Mouse (Mus musculus): ENCODE measurements around the gene Ppp1r18. TPM values are rescaled to one million over a fixed set of nuclear protein-coding genes. Genes with fewer than 3 reads are reported as not detected.

Ppp1r18 gene
- 342 and 589 TPM in 2 replicates for polyA plus RNA-seq (2012; ENCODE audit: low replicate concordance)

DNA sequence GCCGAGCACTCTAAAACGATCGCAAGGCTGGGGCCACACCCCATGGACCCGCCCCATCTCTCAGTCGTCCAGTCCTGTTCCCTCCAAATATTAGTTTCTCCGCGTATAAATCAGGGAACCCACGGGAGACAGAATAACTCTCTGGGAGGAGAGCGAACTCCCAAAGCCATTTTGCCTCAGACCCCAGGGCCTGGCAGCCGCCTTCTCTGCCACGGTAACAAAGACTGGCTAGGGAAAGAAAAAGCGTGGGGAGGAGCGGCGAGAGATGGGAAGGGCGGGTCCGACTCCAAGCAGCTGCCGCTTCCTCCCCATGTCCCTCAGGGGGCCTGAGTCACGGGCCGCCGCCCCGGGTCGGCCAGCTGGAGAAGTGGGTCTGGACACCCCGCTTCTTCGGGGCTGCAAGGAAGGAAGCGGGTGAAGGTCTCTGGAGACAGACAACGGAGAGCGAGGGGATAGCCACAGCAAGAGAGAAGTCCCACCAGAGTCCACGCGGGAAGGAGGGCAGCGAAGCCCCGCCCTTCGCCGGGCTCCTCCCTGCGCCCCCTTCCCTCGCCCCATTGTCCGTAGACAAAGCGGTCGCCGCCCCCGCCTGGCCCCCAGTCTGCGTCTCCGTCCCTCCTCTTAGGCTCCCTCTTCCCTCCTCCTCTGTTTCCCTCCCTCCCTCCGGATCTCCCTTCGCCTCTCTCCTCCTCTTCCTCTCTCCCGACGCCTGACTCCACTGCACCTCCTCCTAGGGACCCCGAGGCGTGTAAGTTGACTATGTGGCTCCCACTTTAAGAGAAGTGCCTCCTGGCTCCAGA is at the start of gene Ppp1r18:
Gene Ppp1r18, plus strand, starts transcription at position 113 of the 800 bp plus-strand sequence.

DNA sequence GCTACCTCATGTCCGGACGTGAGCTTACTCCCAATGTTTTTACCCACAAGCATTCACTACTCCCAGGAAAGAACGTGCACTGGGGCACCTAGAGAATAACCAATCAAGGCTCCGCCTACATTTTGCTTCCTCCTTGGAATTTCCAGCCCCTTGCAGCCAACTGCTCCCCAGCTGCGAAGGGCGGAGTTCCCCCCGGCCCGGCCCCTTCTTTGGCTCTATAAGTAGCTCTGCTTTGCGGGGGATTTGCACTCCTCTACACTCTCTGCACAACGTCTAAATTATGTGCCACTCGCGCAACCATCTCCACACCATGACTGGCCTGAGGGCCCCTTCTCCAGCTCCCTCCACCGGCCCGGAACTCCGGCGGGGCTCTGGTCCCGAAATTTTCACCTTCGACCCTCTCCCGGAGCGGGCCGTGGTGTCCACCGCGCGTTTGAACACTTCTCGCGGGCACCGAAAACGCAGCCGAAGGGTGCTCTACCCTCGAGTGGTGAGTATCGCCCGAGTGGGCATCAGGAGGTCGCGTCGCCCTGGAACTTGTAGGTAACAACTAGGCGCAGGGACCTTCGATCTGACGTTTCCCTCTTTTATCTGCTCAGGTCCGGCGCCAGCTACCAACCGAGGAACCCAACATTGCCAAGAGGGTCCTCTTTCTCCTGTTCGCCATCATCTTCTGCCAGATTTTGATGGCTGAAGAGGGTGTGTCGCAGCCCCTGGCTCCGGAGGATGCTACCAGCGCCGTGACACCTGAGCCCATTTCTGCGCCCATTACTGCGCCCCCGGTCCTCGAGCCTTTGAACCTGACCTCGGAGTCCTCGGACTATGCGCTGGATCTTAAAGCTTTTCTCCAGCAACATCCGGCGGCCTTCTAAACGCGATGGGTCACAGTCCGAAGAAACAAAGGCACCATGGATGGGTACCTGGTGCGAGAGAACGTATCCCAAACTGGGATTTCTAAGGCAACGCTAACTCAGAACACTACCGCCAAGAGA is 43.7 kb upstream of the Ppp1r18 start, which contains the start of gene Ier3:
Gene Ier3, plus strand, starts transcription at position 246 of the 992 bp plus-strand sequence.

DNA sequence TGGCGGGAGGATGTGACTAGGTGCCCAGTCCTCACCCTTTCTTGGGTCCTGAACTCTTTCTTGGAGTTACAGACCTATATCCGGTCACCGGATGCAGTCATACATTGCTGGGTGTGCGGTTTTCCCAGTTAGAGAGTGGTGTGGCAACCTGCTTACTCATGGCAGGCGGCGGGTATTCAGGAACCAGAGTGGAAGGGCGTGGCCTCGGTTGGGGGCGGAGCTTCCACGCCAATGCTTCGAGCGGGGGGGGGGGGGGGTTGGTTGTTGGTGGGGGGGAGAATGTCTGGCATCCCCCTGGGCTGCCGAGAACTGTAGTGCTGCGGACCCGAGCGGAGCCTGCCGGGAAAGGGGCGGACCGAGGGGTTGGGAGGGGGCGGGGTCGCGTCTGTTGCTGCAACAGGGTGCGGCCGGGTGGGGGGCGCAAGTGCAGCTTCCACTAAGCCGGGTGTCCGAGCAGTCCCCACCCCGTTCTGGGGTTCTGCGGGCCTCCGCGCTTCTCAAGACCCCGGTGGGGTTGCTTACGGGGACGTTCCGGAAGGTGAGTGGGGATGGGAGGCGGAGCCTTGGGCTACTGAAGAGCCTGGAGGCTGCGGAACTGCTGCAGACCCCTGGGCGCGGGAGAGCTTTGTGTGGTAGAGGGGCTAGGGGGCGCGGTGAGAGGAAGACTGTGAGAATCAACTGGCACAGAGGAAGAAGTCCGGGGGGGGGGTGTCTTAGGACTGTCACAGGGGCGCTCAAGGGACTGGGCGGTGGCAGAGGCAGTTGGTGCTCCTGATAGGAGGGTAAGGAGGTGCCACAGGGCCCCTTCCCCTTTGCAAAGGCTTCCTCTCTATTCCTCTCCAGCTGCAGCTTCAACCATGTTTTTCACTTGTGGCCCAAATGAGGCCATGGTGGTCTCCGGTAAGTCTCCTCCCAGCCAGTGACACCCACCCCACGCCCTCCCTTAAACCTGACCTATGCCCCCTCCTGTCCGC is 42.1 kb upstream of the Ppp1r18 start, which contains the start of gene Flot1:
Gene Flot1, plus strand, starts transcription at position 267 of the 974 bp plus-strand sequence.

DNA sequence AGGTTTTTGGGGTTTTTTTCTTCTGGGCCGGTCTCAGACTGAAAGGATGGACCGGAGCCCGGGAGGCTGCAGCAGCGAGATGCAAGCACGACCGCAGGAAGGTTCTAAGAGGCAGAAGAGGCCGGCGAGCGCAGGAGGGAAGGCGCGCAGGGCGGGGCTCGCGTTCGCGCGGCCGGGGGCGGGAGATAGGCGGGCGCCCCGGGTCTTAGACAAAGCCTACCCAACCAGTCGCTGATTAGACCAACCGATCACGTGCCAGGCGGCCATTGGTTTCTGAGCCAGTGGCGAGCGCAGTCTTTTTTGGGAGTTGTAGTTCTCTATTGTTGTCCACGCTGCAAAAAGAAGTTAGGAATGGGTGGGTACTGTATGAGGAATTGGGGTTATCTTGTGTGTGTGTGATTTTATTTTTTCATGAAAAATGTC is 27.3 kb upstream of the Ppp1r18 start, which contains the start of gene Tubb5:
Gene Tubb5, minus strand, starts transcription at position 185 of the 423 bp plus-strand sequence.

DNA sequence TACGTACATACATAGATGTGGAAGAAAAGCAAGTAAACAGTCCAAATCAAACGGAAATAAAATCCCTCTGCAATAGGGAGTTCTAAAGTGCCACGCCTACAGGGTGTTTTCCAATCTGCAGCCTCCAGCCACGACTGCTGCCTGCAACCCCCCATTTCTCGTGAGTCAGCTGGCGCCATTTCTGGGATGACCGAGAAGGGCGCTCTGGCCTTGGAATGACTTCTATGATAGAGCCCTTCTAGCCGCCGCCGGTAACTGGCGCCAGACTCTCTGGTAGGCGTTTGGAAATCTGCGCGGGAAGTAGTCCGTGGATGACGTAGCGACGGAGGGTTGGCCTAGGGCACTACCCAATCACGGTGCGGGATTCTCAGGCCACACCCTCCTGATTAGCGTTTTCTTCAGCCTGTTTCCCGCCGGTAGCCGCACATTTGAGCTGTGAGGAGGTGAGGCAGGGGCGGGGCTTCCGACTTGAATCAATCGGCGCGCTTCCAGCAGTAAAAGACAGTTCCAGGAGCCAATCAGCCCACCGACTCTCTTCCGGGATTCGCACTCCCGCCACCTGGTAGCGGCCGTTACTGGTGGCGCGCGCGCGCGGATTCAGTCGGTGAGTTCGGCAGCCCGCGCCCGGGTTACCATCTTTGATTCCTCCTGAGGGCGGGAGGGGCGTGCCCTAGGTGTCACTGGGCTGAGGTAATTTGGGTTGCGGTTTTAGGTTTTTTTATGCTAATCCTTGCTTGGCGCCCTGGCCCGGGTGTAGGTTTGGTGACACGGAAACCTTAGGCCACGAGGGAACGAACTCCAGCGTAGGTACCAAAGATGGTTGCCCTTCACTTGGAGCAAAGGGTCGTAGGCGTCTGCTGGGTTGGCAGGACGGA is 24.1 kb upstream of the Ppp1r18 start, which contains the start of gene Mdc1:
Gene Mdc1, plus strand, starts transcription at position 440 of the 875 bp plus-strand sequence.

DNA sequence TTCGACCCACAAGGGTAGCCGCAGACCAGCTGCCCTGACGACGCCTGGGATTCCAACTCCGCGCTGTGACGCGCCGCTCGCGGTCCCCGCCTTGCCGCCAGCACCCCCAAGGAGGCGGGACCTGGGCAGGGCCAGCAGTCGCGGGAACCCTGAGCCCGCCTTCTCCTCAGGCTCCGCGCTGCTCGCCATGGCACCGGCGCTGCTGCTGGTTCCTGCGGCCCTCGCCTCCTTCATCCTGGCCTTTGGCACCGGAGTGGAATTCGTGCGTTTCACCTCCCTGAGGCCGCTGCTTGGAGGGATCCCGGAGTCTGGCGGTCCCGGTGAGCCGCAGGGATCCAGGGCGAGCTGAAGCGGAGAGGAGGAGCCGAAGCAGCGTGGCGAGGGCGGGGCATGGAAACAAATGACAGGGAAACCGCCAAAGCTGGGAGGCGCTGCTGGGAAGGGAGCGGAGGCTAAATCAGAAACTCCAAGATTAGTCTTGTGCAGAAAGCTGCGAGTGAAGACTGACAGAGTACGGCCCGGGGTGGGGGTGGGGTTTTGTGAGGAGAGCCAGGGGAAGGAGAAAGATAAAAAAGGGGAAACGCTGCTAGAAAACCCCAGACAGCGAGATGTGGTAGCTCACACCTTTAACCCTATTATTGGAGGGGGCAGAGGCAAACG is 4.1 kb upstream of the Ppp1r18 start, which contains the start of gene Nrm:
Gene Nrm, plus strand, starts transcription at position 121 of the 660 bp plus-strand sequence.

DNA sequence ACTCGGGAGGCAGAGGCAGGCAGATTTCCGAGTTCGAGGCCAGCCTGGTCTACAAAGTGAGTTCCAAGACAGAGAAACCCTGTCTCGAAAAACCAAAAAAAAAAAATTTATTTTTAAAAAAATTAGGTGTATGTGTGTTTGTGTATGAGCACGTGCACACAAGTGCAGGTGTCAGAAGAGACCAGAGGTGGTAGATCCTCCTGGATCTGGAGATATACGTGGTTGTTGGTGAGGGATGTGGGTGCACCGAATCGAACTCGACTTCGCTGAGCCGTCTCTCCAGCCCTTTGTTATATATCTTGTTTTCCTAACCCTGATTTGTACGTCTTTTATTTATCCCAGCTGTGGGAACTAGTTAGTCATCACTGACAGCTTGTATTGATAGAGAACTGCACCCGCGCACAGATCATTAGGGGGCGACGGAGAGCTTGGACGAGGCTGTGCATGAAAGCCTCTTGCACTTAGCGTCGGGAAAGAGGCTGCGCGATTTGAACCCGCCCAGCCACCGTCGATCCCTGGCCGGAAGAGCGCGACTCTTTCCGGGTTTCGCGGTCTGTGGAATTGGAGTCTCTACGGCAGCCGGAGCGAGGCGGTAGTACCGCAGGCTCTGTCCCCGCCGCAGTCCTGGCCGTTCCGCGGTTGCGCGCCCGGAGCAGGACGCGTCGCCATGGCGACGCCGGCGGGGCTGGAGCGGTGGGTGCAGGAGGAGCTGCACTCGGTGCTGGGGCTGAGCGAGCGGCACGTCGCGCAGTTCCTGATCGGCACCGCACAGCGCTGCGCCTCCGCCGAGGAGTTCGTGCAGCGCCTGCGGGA is 14.1 kb downstream of the Ppp1r18 start, which contains the start of gene Dhx16:
Gene Dhx16, plus strand, starts transcription at position 575 of the 813 bp plus-strand sequence.

DNA sequence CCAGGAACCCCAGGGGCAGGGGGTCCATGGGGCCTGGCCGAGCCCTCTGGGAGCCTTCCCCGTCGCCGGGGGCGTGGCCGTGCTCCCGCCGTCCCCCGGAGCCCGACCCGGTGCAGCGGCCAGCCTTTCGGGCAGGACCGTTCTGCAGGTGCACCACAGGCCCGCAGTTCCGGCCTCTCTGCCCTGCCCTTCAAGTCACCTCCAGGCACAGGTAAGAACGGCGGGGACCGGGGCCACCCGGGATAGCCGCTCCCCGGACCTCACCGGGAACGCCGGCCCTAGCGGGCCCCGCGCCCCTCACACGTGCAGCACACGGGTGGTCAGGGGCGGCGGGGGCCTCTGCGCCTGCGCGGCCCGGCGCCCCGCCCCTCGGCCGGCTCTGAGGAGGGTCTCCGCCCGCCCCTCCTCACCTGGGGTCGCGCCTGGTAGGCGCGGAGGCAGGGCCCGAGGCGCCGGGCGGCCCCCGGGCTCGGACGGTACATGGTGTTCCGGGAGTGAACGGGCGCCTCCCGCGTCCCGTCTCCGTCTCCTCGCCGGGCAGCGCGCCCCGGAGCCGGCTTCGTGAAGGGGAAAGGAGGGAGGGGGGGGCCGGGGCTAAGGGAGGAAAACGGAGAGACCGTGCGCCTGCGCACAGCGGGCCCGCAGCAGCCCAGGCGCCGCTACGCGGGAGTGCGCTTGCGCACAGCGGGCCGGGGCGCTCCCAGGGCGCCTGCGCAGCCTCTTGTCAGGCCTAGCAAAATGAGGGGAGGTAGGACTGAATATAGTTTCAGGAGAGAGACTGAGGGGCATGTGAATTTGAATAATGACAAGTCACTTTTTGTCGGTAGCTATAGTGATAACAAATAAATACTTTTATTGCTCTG is 31.6 kb downstream of the Ppp1r18 start, which contains the start of gene 2310061I04Rik:
Gene 2310061I04Rik, minus strand, starts transcription at position 651 of the 863 bp plus-strand sequence.

DNA sequence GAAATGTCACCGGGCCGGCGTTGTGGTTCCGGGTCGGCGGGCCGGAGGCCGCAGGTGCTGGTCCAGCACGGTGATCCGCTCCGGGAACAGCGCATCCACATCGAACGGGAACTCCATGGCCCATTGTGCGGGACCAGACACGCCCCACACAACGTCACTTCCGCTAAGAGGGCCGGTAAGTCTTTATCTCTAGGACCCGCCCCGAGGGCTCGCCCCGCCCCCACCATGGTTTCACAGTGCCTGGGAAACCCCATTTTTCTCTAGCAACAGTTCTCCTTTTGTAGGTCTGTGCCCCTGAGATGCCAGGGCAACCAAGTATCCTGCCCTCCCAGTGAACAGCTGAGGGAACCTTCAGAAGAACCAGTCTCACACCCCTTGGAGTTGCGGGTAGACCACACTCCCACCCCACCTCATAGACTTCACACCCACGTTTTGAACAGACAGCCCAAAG is 44.6 kb downstream of the Ppp1r18 start, which contains the start of gene Atat1:
Gene Atat1, minus strand, starts transcription at position 157 of the 451 bp plus-strand sequence.

DNA sequence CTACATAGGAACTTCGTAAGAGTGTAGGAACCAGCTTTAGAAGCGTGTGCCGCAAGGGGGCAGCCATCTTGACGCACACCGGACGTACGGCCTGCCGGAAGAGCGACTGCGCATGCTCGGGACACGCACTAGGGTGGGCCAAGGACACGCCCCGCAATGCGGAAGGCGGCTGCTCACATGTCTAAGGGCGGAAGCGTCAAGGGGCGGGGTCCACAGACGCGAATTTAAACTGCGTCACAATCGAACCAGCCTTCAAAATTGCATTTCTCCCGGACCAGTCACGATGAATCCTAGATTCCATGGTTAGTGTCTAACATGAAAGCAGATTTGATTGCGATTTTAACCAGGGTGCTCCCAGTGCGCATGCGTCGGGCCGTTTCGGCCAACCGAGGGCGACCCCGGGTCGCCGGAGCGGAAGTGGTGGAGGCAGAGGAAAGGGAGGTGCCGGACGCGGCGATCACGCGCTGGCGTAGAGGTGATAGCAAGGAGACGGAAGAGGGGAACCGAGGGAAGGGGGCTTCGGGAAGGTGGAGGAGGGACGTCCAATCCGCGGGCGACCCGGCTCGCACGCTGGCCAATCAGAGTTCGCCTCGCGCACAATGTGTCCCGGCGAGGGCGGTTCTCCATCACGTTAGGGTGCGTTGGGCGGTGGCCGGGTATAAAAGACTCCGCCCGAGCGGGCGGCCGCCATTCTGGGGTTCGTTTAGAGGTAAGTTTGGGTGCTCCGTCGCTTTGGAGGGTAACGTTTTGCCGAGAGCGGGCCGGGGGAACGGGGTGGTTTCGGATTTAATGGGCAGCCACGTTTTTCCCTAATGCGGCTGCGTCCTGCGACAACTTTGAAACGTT is 51.1 kb downstream of the Ppp1r18 start, which contains the start of the genes Mrps18b and Ppp1r10:
Gene Mrps18b, minus strand, starts transcription at position 93 of the 846 bp plus-strand sequence.
Gene Ppp1r10, plus strand, starts transcription at position 138 of the 846 bp plus-strand sequence.

Other genes with a start within 250 kb of the Ppp1r18 start
- not detected in 2 replicates for gene Gm9573, start 239.0 kb upstream of the Ppp1r18 start, polyA plus RNA-seq (2012; ENCODE audit: low replicate concordance)
- not detected in 2 replicates for gene Mucl3, start 221.9 kb upstream of the Ppp1r18 start, polyA plus RNA-seq (2012; ENCODE audit: low replicate concordance)
- 46.5 and 99.2 TPM in 2 replicates for gene Vars2, start 198.0 kb upstream of the Ppp1r18 start, polyA plus RNA-seq (2012; ENCODE audit: low replicate concordance)
- gene Gtf2h4, start 191.9 kb upstream of the Ppp1r18 start, polyA plus RNA-seq (2012; ENCODE audit: low replicate concordance) = 8.3 and 11.4 TPM in 2 replicates
- gene Ddr1, start 161.0 kb upstream of the Ppp1r18 start, polyA plus RNA-seq (2012; ENCODE audit: low replicate concordance) = 16.9 and 62.8 TPM in 2 replicates
- 8.4 and 14.3 TPM in 2 replicates for gene Ier3, start 43.9 kb upstream of the Ppp1r18 start, polyA plus RNA-seq (2012; ENCODE audit: low replicate concordance)
- gene Flot1, start 42.4 kb upstream of the Ppp1r18 start, polyA plus RNA-seq (2012; ENCODE audit: low replicate concordance) = 36.3 and 38.3 TPM in 2 replicates
- gene Tubb5, start 27.3 kb upstream of the Ppp1r18 start, polyA plus RNA-seq (2012; ENCODE audit: low replicate concordance) = 31.4 and 191 TPM in 2 replicates
- 12.5 and 21.7 TPM in 2 replicates for gene Mdc1, start 24.1 kb upstream of the Ppp1r18 start, polyA plus RNA-seq (2012; ENCODE audit: low replicate concordance)
- 23.3 and 52.1 TPM in 2 replicates for gene Nrm, start 4.3 kb upstream of the Ppp1r18 start, polyA plus RNA-seq (2012; ENCODE audit: low replicate concordance)
- 46.8 and 73.3 TPM in 2 replicates for gene Dhx16, start 14.2 kb downstream of the Ppp1r18 start, polyA plus RNA-seq (2012; ENCODE audit: low replicate concordance)
- gene 2310061I04Rik, start 31.8 kb downstream of the Ppp1r18 start, polyA plus RNA-seq (2012; ENCODE audit: low replicate concordance) = 119 and 299 TPM in 2 replicates
- 39.1 and 85.8 TPM in 2 replicates for gene Atat1, start 44.5 kb downstream of the Ppp1r18 start, polyA plus RNA-seq (2012; ENCODE audit: low replicate concordance)
- gene Mrps18b, start 50.8 kb downstream of the Ppp1r18 start, polyA plus RNA-seq (2012; ENCODE audit: low replicate concordance) = 4.0 and 5.1 TPM in 2 replicates
- 36.3 and 53.1 TPM in 2 replicates for gene Ppp1r10, start 50.8 kb downstream of the Ppp1r18 start, polyA plus RNA-seq (2012; ENCODE audit: low replicate concordance)
- gene Abcf1, start 104.2 kb downstream of the Ppp1r18 start, polyA plus RNA-seq (2012; ENCODE audit: low replicate concordance) = 54.6 and 83.7 TPM in 2 replicates
- 75.2 and 143 TPM in 2 replicates for gene Gnl1, start 114.3 kb downstream of the Ppp1r18 start, polyA plus RNA-seq (2012; ENCODE audit: low replicate concordance)
- gene Prr3, start 114.6 kb downstream of the Ppp1r18 start, polyA plus RNA-seq (2012; ENCODE audit: low replicate concordance) = 21.6 and 33.3 TPM in 2 replicates
- 12.6 and 22.5 TPM in 2 replicates for gene H2-T24, start 155.0 kb downstream of the Ppp1r18 start, polyA plus RNA-seq (2012; ENCODE audit: low replicate concordance)
- gene H2-T23, start 167.3 kb downstream of the Ppp1r18 start, polyA plus RNA-seq (2012; ENCODE audit: low replicate concordance) = 321 and 328 TPM in 2 replicates
- 38.3 and 49.1 TPM in 2 replicates for gene H2-T22, start 177.2 kb downstream of the Ppp1r18 start, polyA plus RNA-seq (2012; ENCODE audit: low replicate concordance)
- 0.27 and 0.30 TPM in 2 replicates for gene Gm6034, start 177.4 kb downstream of the Ppp1r18 start, polyA plus RNA-seq (2012; ENCODE audit: low replicate concordance)
- gene Gm11127, start 192.8 kb downstream of the Ppp1r18 start, polyA plus RNA-seq (2012; ENCODE audit: low replicate concordance) = 151 and 155 TPM in 2 replicates

All from hematopoietic multipotent progenitor cell, adult 10-12 weeks (in vitro differentiated cells).